Mouse (Mus musculus) retina, postnatal 7 days (tissue): ENCODE results near the gene Rpl23.

Experiments used
- DNase-seq: peaks from one replicate; pipeline ENCODE4 v3.0.0-alpha.2; 2012; ENCODE audit warnings: low read depth, low spot score

The Rpl23 gene

GRCm38 (mm10) chr11:97813746-97814515 is 31.7 kb upstream of the Rpl23 start:
- DNase-seq = no peak

- DNase-seq = no peak
Observed at GRCm38 (mm10) chr11:97813085-97813484, 30.8 kb upstream of the Rpl23 start.

- peak; percentile 32 for DNase-seq
Observed at GRCm38 (mm10) chr11:97812491-97812921, 30.3 kb upstream of the Rpl23 start.

GRCm38 (mm10) chr11:97811569-97812362 is 29.5 kb upstream of the Rpl23 start:
- DNase-seq = no peak

GRCm38 (mm10) chr11:97810970-97811369 is 28.7 kb upstream of the Rpl23 start:
- no peak for DNase-seq

GRCm38 (mm10) chr11:97810356-97810755 is 28.1 kb upstream of the Rpl23 start:
- no peak for DNase-seq

GRCm38 (mm10) chr11:97809235-97810121 is 27.2 kb upstream of the Rpl23 start:
- no peak for DNase-seq

- no peak for DNase-seq
Observed at GRCm38 (mm10) chr11:97808621-97809234, 26.5 kb upstream of the Rpl23 start.

GRCm38 (mm10) chr11:97808093-97808492 is 25.9 kb upstream of the Rpl23 start:
- no peak for DNase-seq

GRCm38 (mm10) chr11:97807626-97808025 is 25.4 kb upstream of the Rpl23 start:
- DNase-seq = no peak

GRCm38 (mm10) chr11:97806613-97806964 is 24.4 kb upstream of the Rpl23 start:
- DNase-seq = no peak

- no peak for DNase-seq
Observed at GRCm38 (mm10) chr11:97805662-97806612, 23.7 kb upstream of the Rpl23 start.

GRCm38 (mm10) chr11:97804841-97805661 is 22.8 kb upstream of the Rpl23 start:
- no peak for DNase-seq

GRCm38 (mm10) chr11:97803847-97804246 is 21.6 kb upstream of the Rpl23 start:
- DNase-seq = no peak

- DNase-seq = no peak
Observed at GRCm38 (mm10) chr11:97802495-97802894, 20.3 kb upstream of the Rpl23 start.

- DNase-seq = no peak
Observed at GRCm38 (mm10) chr11:97802194-97802470, 19.9 kb upstream of the Rpl23 start.

- no peak for DNase-seq
Observed at GRCm38 (mm10) chr11:97801409-97802193, 19.4 kb upstream of the Rpl23 start.

- no peak for DNase-seq
Observed at GRCm38 (mm10) chr11:97800691-97801408, 18.6 kb upstream of the Rpl23 start.
